Mouse (Mus musculus) mouse trophoblast stem cell (cell line): ENCODE measurements around the gene Nt5c2.

Experiments
- in situ Hi-C, 2 experiments: fragments of 300-500 bp; cut with MseI, MboI; formaldehyde crosslinking; loops; 2 replicates in 1 of 2; 3 replicates in 1 of 2; pipeline ENCODE4 v1.15.1; 2025

Nt5c2 gene

GRCm38 (mm10) chr19:46968833-46969232 is 46.1 kb downstream of the Nt5c2 start:
- in situ Hi-C loops = no loop called here

- in situ Hi-C loops = no loop called here
Observed at GRCm38 (mm10) chr19:46967861-46968260, 47.1 kb downstream of the Nt5c2 start.

- in situ Hi-C loops = no loop called here
Observed at GRCm38 (mm10) chr19:46966330-46966729, 48.6 kb downstream of the Nt5c2 start.

GRCm38 (mm10) chr19:46965496-46965895 is 49.5 kb downstream of the Nt5c2 start:
- in situ Hi-C loops = no loop called here

- in situ Hi-C loops = no loop called here
Observed at GRCm38 (mm10) chr19:46964353-46964752, 50.6 kb downstream of the Nt5c2 start.

- in situ Hi-C loops = no loop called here
Observed at GRCm38 (mm10) chr19:46963440-46963839, 51.5 kb downstream of the Nt5c2 start.

GRCm38 (mm10) chr19:46962841-46963240 is 52.1 kb downstream of the Nt5c2 start:
- in situ Hi-C loops = no loop called here

- in situ Hi-C loops = no loop called here
Observed at GRCm38 (mm10) chr19:46962171-46962772, 52.7 kb downstream of the Nt5c2 start.

- in situ Hi-C loops = no loop called here
Observed at GRCm38 (mm10) chr19:46961652-46962051, 53.3 kb downstream of the Nt5c2 start.

GRCm38 (mm10) chr19:46961047-46961651 is 53.8 kb downstream of the Nt5c2 start:
- in situ Hi-C loops = no loop called here

- in situ Hi-C loops = no loop called here
Observed at GRCm38 (mm10) chr19:46960101-46961046, 54.6 kb downstream of the Nt5c2 start.

- in situ Hi-C loops = no loop called here
Observed at GRCm38 (mm10) chr19:46959536-46959935, 55.4 kb downstream of the Nt5c2 start.

- in situ Hi-C loops = no loop called here
Observed at GRCm38 (mm10) chr19:46958566-46958965, 56.4 kb downstream of the Nt5c2 start.

GRCm38 (mm10) chr19:46957971-46958370 is 57.0 kb downstream of the Nt5c2 start:
- in situ Hi-C loops = no loop called here

GRCm38 (mm10) chr19:46957001-46957400 is 58.0 kb downstream of the Nt5c2 start:
- in situ Hi-C loops = no loop called here

GRCm38 (mm10) chr19:46956410-46956809 is 58.5 kb downstream of the Nt5c2 start:
- in situ Hi-C loops = no loop called here

GRCm38 (mm10) chr19:46955630-46956029 is 59.3 kb downstream of the Nt5c2 start:
- in situ Hi-C loops = no loop called here

GRCm38 (mm10) chr19:46953536-46953935 is 61.4 kb downstream of the Nt5c2 start:
- in situ Hi-C loops = no loop called here

- in situ Hi-C loops = no loop called here
Observed at GRCm38 (mm10) chr19:46952986-46953385, 62.0 kb downstream of the Nt5c2 start.

GRCm38 (mm10) chr19:46944341-46944740 is 70.6 kb downstream of the Nt5c2 start:
- in situ Hi-C loops = no loop called here

- in situ Hi-C loops = no loop called here
Observed at GRCm38 (mm10) chr19:46937173-46937572, 77.8 kb downstream of the Nt5c2 start.

- in situ Hi-C loops = no loop called here
Observed at GRCm38 (mm10) chr19:46934025-46934424, 80.9 kb downstream of the Nt5c2 start.

GRCm38 (mm10) chr19:46932608-46933007 is 82.3 kb downstream of the Nt5c2 start:
- in situ Hi-C loops = no loop called here
